Mouse (Mus musculus) heart, postnatal 0 days (tissue): ENCODE measurements around the gene C330007P06Rik. TPM values are rescaled to one million over a fixed set of nuclear protein-coding genes. Genes with fewer than 3 reads are reported as not detected.

Source experiments
- ATAC-seq: fragments of 200-750 bp; cut with Nextera tagmentation; 2 replicates; pipeline ENCODE4 v1.8.0; 2017; ENCODE audit warnings: low read depth, moderate number of reproducible peaks, moderate library complexity; ENCODE audit not compliant: insufficient read depth
- DNase-seq: peaks from one replicate; pipeline ENCODE4 v3.0.0-alpha.2; 2016; ENCODE audit warnings: low spot score
- H3K27ac ChIP-seq: fragments of 300-500 bp; sonication (generic); 2 replicates; pipeline ENCODE4 v1.5.1; 2014; ENCODE audit warnings: low read depth, mild to moderate bottlenecking
- H3K27me3 ChIP-seq: fragments of 300-500 bp; sonication (generic); 2 replicates; pipeline ENCODE4 v1.6.1; 2014; ENCODE audit warnings: low read length, mixed read lengths; ENCODE audit not compliant: control insufficient read depth, insufficient read depth
- H3K36me3 ChIP-seq: fragments of 300-500 bp; sonication (generic); replicated peaks from 2 replicates; pipeline ENCODE4 v1.6.1; 2014; ENCODE audit warnings: low read length, mixed read lengths; ENCODE audit not compliant: control insufficient read depth, insufficient read depth
- H3K4me1 ChIP-seq: fragments of 300-500 bp; sonication (generic); 2 replicates; pipeline ENCODE4 v1.6.1; 2014; ENCODE audit warnings: antibody characterized with exemption; ENCODE audit not compliant: control insufficient read depth, insufficient read depth
- H3K4me2 ChIP-seq: fragments of 300-500 bp; sonication (generic); 2 replicates; pipeline ENCODE4 v1.6.1; 2014; ENCODE audit warnings: low read depth, mild to moderate bottlenecking, low read length, moderate library complexity
- H3K4me3 ChIP-seq: fragments of 300-500 bp; sonication (generic); 2 replicates; pipeline ENCODE4 v1.5.1; 2014; ENCODE audit warnings: low read depth, low read length
- H3K9ac ChIP-seq: fragments of 300-500 bp; sonication (generic); replicated peaks from 2 replicates; pipeline ENCODE4 v1.6.1; 2014; ENCODE audit warnings: low read depth, low read length, mixed read lengths
- H3K9me3 ChIP-seq: fragments of 300-500 bp; sonication (generic); replicated peaks from 2 replicates; pipeline ENCODE4 v1.6.1; 2016; ENCODE audit warnings: low read length; ENCODE audit not compliant: control insufficient read depth
- CTCF ChIP-seq: IDR thresholded peaks from 2 replicates; pipeline ENCODE4 v1.5.1; 2016; ENCODE audit warnings: antibody characterized with exemption, control low read depth, low read depth
- EP300 ChIP-seq: IDR thresholded peaks from 2 replicates; pipeline ENCODE4 v1.6.1; 2016; ENCODE audit warnings: antibody characterized with exemption, low read depth
- WGBS: fragments of 180-500 bp; shearing (Covaris S2); extraction: QIAGEN DNeasy Blood & Tissue Kit; methylation state at CpG from one replicate; pipeline ENCODE4 v1.1.7; 2014; 5-methylcytosine and 5-hydroxymethylcytosine counted together
- polyA plus RNA-seq: library from polyadenylated mRNA; unstranded; fragments of >200 nt; fragmentation: Nextera tagmentation; extraction: Ambion mirVana; gene quantifications from 2 replicates; pipeline ENCODE4 v1.2.1, GENCODE M21; 2015
- total RNA-seq: library from RNA; depleted of rRNA; stranded (reverse); fragments of >200 nt; gene quantifications from 2 replicates; pipeline ENCODE4 v1.2.3, GENCODE M21; 2014; ENCODE audit warnings: low replicate concordance

Gene C330007P06Rik
- total and polyA plus RNA-seq, 2 experiments from 2014 or later, result 10.5 to 16.6 TPM

- H3K27me3 ChIP-seq, result no peaks in the 10 kb centered on the region
- H3K4me2 ChIP-seq, result no peak overlapping the region
- no peak overlapping the region for H3K4me3 ChIP-seq
- no peaks in the 10 kb centered on the region for H3K9me3 ChIP-seq
- WGBS, result 43% methylated on average over 2 of the region's 2 CpGs
- H3K36me3 ChIP-seq, result no peaks in the 10 kb centered on the region
- TF ChIP-seq CTCF, result no peak
- TF ChIP-seq EP300, result no peak
- DNase-seq (no peak), ATAC-seq (no peak)
- no peak overlapping the region for H3K27ac ChIP-seq
- no peak overlapping the region for H3K9ac ChIP-seq
- H3K4me1 ChIP-seq, result no peaks in the 10 kb centered on the region
These were observed 48.9 kb downstream of the C330007P06Rik start for GRCm38 (mm10) chrX:36825032-36825431.

GRCm38 (mm10) chrX:36823932-36824711 lies 49.8 kb downstream of the C330007P06Rik start:
- WGBS, result 70% methylated on average over 10 of the region's 10 CpGs
- Histone ChIP-seq H3K9ac (no peak overlapping the region), H3K27ac (no peak overlapping the region), H3K4me3 (no peak overlapping the region), H3K9me3 (no peaks in the 10 kb centered on the region), H3K36me3 (no peaks in the 10 kb centered on the region), H3K4me2 (no peak overlapping the region), H3K27me3 (no peaks in the 10 kb centered on the region), H3K4me1 (no peaks in the 10 kb centered on the region)
- no peak for ATAC-seq
- no peak for TF ChIP-seq CTCF
- no peak for TF ChIP-seq EP300
- no peak for DNase-seq

DNA sequence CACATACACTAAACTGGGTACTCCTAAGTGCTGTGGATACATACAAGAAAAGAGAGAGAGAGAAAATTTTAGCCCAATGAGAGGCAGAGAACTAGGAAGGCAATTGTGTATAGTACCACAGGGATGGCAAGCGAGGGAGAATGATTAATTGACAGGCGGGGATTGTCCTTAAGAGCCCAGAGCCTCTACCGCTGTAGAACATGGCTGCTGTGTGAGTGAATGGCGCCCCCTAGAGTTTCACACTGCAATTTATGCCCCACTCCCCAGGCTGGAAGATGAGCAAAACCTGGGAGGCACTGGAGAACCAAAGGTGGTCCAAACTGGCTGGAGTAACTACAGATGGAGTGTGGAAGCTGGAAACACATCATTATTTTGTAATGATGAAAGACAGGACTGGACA lies 53.7 kb downstream of the C330007P06Rik start:
- Histone ChIP-seq H3K36me3 (no peaks in the 10 kb centered on the region), H3K9me3 (no peaks in the 10 kb centered on the region), H3K4me2 (no peak overlapping the region), H3K4me1 (no peaks in the 10 kb centered on the region), H3K9ac (no peak overlapping the region), H3K27me3 (no peaks in the 10 kb centered on the region), H3K27ac (no peak overlapping the region), H3K4me3 (no peak overlapping the region)
- peak; percentile 53 for TF ChIP-seq CTCF
- TF ChIP-seq EP300, result no peak
- ATAC-seq, result 0 out of 2 replicates have a peak, but pooled peaks have one; percentile 51
- 11% methylated on average over 4 of the region's 4 CpGs for WGBS
- DNase-seq, result no peak

- Histone ChIP-seq H3K4me1 (no peaks in the 10 kb centered on the region), H3K4me3 (no peak overlapping the region), H3K9me3 (no peaks in the 10 kb centered on the region), H3K4me2 (no peak overlapping the region), H3K36me3 (no peaks in the 10 kb centered on the region), H3K27me3 (no peaks in the 10 kb centered on the region), H3K9ac (no peak overlapping the region), H3K27ac (no peak overlapping the region)
- 70% methylated on average over 4 of the region's 4 CpGs for WGBS
- TF ChIP-seq EP300 (no peak), CTCF (no peak)
- DNase-seq, result no peak
- no peak for ATAC-seq
These were observed 54.3 kb downstream of the C330007P06Rik start for GRCm38 (mm10) chrX:36819575-36819974.

DNA sequence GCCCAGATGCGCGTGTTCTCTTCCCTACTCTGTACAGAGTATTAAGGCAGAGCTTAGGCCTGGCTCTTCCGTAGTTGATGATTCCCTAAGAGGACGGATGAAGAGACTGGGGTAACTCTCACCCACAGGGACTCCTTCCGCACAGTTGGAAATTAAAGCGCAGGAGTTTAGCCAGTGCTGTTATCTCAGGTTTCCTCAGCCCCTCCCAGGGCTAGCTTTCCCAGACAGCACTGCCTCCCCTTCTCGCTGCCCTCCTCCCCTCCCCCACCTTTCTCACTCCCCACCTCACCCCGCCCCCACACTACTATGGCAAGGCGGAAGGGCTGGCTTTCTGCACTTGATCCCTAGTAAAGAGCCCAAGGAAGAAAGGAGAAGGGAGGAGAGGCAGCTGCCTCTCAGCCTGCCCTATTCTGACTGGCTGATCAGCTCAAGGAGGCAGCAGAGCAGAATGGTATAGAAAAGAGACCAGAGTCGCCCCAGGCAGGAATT lies 56.9 kb downstream of the C330007P06Rik start:
- Histone ChIP-seq H3K4me3 (peak overlapping the region; percentile 26), H3K4me1 (no peaks in the 10 kb centered on the region), H3K27me3 (no peaks in the 10 kb centered on the region), H3K9ac (no peak overlapping the region), H3K9me3 (no peaks in the 10 kb centered on the region), H3K27ac (peak overlapping the region; percentile 38; the same call in 1 of the 2 replicates), H3K4me2 (peak overlapping the region; percentile 54), H3K36me3 (no peaks in the 10 kb centered on the region)
- 7% methylated on average over 10 of the region's 10 CpGs for WGBS
- TF ChIP-seq CTCF (no peak), EP300 (no peak)
- ATAC-seq, result peak; percentile 57
- peak; percentile 37 for DNase-seq
